Mouse (Mus musculus) urinary bladder, adult 2 months (tissue): ENCODE data around the gene Krtdap. TPM values are rescaled to one million over a fixed set of nuclear protein-coding genes. Genes with fewer than 3 reads are reported as not detected.
"Not testable (repeated sequence)": the region's sequence is repeated elsewhere in the genome, so short reads cannot be mapped to it uniquely, and the experiment has no call there.

Experiments used
- DNase-seq: peaks from one replicate; pipeline ENCODE4 v3.0.0; 2022; ENCODE audit warnings: low spot score
- polyA plus RNA-seq: library from polyadenylated mRNA; depleted of rRNA; stranded (reverse); fragments of >200 nt; gene quantifications from 2 replicates; pipeline ENCODE4 v1.2.3, GENCODE M21; 2012; rRNA removed

Gene Krtdap
- polyA plus RNA-seq, result 29.5 and 47.2 TPM in 2 replicates

GRCm38 (mm10) chr7:30787377-30788022 is at the start of gene Krtdap:
TSS of gene Krtdap (plus strand) at chr7:30787896.
- DNase-seq, result no peak

- DNase-seq, result not testable (repeated sequence)
Observed at GRCm38 (mm10) chr7:30742570-30742969, 45.1 kb upstream of the Krtdap start.

GRCm38 (mm10) chr7:30743617-30744016 is 44.1 kb upstream of the Krtdap start, which contains the start of gene Gapdhs:
TSS of gene Gapdhs (minus strand) at chr7:30743681.
- DNase-seq, result not testable (repeated sequence)

GRCm38 (mm10) chr7:30744022-30744598 is 43.6 kb upstream of the Krtdap start:
- DNase-seq, result no peak

- DNase-seq, result no peak
Observed at GRCm38 (mm10) chr7:30747525-30748204, 40.0 kb upstream of the Krtdap start.

GRCm38 (mm10) chr7:30749824-30750606 is 37.7 kb upstream of the Krtdap start:
- no peak for DNase-seq

GRCm38 (mm10) chr7:30751086-30751669 is 36.5 kb upstream of the Krtdap start, which contains the start of gene Sbsn:
TSS of gene Sbsn (plus strand) at chr7:30751471.
- no peak for DNase-seq

GRCm38 (mm10) chr7:30757001-30757400 is 30.7 kb upstream of the Krtdap start:
- no peak for DNase-seq

GRCm38 (mm10) chr7:30758853-30759252 is 28.8 kb upstream of the Krtdap start:
- DNase-seq, result no peak

- no peak for DNase-seq
Observed at GRCm38 (mm10) chr7:30761769-30762352, 25.8 kb upstream of the Krtdap start.

GRCm38 (mm10) chr7:30763456-30763855 is 24.2 kb upstream of the Krtdap start, which contains the start of gene Dmkn:
TSS of gene Dmkn (plus strand) at chr7:30763756.
- no peak for DNase-seq

GRCm38 (mm10) chr7:30765173-30765572 is 22.5 kb upstream of the Krtdap start:
- no peak for DNase-seq

- DNase-seq, result no peak
Observed at GRCm38 (mm10) chr7:30766408-30766807, 21.3 kb upstream of the Krtdap start.

GRCm38 (mm10) chr7:30769236-30769635 is 18.5 kb upstream of the Krtdap start:
- no peak for DNase-seq

GRCm38 (mm10) chr7:30776104-30776503 is 11.6 kb upstream of the Krtdap start:
- DNase-seq, result no peak

- no peak for DNase-seq
Observed at GRCm38 (mm10) chr7:30777081-30777579, 10.6 kb upstream of the Krtdap start.

- DNase-seq, result no peak
Observed at GRCm38 (mm10) chr7:30777911-30778310, 9.8 kb upstream of the Krtdap start.

- DNase-seq, result no peak
Observed at GRCm38 (mm10) chr7:30781792-30782191, 5.9 kb upstream of the Krtdap start.

GRCm38 (mm10) chr7:30782658-30783057 is 5.0 kb upstream of the Krtdap start:
- DNase-seq, result no peak

- DNase-seq, result no peak
Observed at GRCm38 (mm10) chr7:30785154-30785553, 2.5 kb upstream of the Krtdap start.
